Mouse (Mus musculus) hindbrain, postnatal 0 days (tissue): ENCODE results near the gene Gm7694. TPM values are rescaled to one million over a fixed set of nuclear protein-coding genes. Genes with fewer than 3 reads are reported as not detected.

Experiments
- ATAC-seq: fragments of 200-750 bp; cut with Nextera tagmentation; 2 replicates; pipeline ENCODE4 v1.8.0; 2017; ENCODE audit warnings: mild to moderate bottlenecking, moderate TSS enrichment, moderate library complexity
- DNase-seq: peaks from one replicate; pipeline ENCODE4 v3.0.0-alpha.2; 2015; ENCODE audit warnings: low spot score
- H3K27ac ChIP-seq: fragments of 300-500 bp; sonication (generic); 2 replicates; pipeline ENCODE4 v1.5.1; 2014; ENCODE audit warnings: mild to moderate bottlenecking
- H3K27me3 ChIP-seq: fragments of 300-500 bp; sonication (generic); 2 replicates; pipeline ENCODE4 v1.6.1; 2014; ENCODE audit warnings: low read length, mixed read lengths; ENCODE audit not compliant: insufficient read depth
- H3K36me3 ChIP-seq: fragments of 300-500 bp; sonication (generic); 2 replicates; pipeline ENCODE4 v1.6.1; 2014; ENCODE audit warnings: low read length, mixed read lengths; ENCODE audit not compliant: insufficient read depth
- H3K4me1 ChIP-seq: fragments of 300-500 bp; sonication (generic); 2 replicates; pipeline ENCODE4 v1.6.1; 2014; ENCODE audit warnings: antibody characterized with exemption, low read length, mixed read lengths; ENCODE audit not compliant: insufficient read depth
- H3K4me2 ChIP-seq: fragments of 300-500 bp; sonication (generic); 2 replicates; pipeline ENCODE4 v1.6.1; 2014; ENCODE audit warnings: low read depth, mild to moderate bottlenecking, low read length, moderate library complexity, mixed read lengths
- H3K4me3 ChIP-seq: fragments of 300-500 bp; sonication (generic); 2 replicates; pipeline ENCODE4 v1.5.1; 2014; ENCODE audit warnings: low read length
- H3K9ac ChIP-seq: fragments of 300-500 bp; sonication (generic); replicated peaks from 2 replicates; pipeline ENCODE4 v1.6.1; 2014; ENCODE audit warnings: mild to moderate bottlenecking, low read length, moderate library complexity, mixed read lengths
- H3K9me3 ChIP-seq: fragments of 300-500 bp; sonication (generic); 2 replicates; pipeline ENCODE4 v1.6.1; 2016; ENCODE audit warnings: low read length, mixed read lengths
- CTCF ChIP-seq: IDR thresholded peaks from 2 replicates; pipeline ENCODE4 v1.5.1; 2016; ENCODE audit warnings: antibody characterized with exemption, control low read depth, low read depth
- WGBS: fragments of 180-500 bp; shearing (Covaris S2); extraction: QIAGEN DNeasy Blood & Tissue Kit; methylation state at CpG from one replicate; pipeline ENCODE4 v1.1.7; 2014; 5-methylcytosine and 5-hydroxymethylcytosine counted together
- polyA plus RNA-seq: library from polyadenylated mRNA; unstranded; fragments of >200 nt; fragmentation: Nextera tagmentation; extraction: Ambion mirVana; gene quantifications from 2 replicates; pipeline ENCODE4 v1.2.1, GENCODE M21; 2015
- total RNA-seq: library from RNA; depleted of rRNA; stranded (reverse); fragments of >200 nt; gene quantifications from 2 replicates; pipeline ENCODE4 v1.2.3, GENCODE M21; 2014

Gene Gm7694
- total and polyA plus RNA-seq, 2 experiments from 2014 or later = 1.2 to 3.2 TPM

DNA sequence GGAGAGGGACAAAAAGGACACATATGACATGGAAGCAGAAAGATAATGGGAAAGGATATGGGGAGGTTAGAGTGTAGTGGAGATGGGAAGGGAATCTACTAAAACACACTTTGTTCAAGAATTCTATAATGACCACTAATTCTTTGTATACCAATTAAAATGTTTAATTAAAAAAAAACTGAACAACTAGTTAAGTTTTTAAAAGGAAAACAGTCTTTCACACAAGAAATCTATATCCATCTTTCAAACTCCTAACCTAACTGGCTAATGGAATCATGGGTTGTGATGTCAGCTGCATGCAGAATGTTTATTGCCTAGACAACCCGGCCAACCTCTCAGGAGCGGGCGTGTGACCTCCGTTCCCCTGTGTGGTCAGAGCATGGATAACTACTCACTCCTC lies 2.4 kb upstream of the Gm7694 start, which contains the start of gene Spata46:
Spata46 (plus strand) TSS at position 301 of the 400 bp plus-strand sequence.
- no peak within 1 kb of the TSS for H3K9ac ChIP-seq
- no peak within 1 kb of the TSS for H3K4me2 ChIP-seq
- no peaks in the 10 kb centered on the region for H3K36me3 ChIP-seq
- no peak within 1 kb of the TSS for H3K27ac ChIP-seq
- no peak for TF ChIP-seq CTCF
- DNase-seq (no peak), ATAC-seq (no peak)
- WGBS = 94% methylated on average over 4 of the region's 4 CpGs
- H3K9me3 ChIP-seq = no peaks in the 10 kb centered on the region
- H3K4me3 ChIP-seq = no peak within 1 kb of the TSS
- no peaks in the 10 kb centered on the region for H3K27me3 ChIP-seq
- no peaks in the 10 kb centered on the region for H3K4me1 ChIP-seq

DNA sequence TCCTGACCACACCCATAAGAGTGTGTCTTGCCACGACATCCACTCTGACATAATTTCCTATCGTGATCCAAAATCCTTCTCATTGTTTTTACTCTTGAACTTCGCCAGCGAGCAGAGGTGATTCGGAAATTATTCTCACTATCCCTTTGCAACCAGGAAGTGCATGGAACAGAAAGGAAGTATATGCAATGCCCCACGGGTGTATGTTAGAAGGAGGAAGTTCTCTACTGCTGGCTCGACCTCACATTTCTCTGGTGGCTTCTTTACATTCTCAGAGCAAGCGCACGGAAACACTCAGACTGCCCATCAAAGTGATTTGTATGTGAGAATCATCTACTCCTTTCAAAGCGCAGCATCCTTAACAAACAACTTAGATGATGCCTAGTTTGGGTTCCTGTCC lies 1.1 kb downstream of the Gm7694 start:
- Histone ChIP-seq H3K27me3 (no peaks in the 10 kb centered on the region), H3K4me1 (no peaks in the 10 kb centered on the region), H3K36me3 (no peaks in the 10 kb centered on the region), H3K4me3 (no peak overlapping the region), H3K4me2 (no peak overlapping the region), H3K9me3 (no peaks in the 10 kb centered on the region), H3K27ac (no peak overlapping the region), H3K9ac (no peak overlapping the region)
- no peak for DNase-seq
- WGBS = 93% methylated on average over 10 of the region's 10 CpGs
- ATAC-seq = no peak
- no peak for TF ChIP-seq CTCF

DNA sequence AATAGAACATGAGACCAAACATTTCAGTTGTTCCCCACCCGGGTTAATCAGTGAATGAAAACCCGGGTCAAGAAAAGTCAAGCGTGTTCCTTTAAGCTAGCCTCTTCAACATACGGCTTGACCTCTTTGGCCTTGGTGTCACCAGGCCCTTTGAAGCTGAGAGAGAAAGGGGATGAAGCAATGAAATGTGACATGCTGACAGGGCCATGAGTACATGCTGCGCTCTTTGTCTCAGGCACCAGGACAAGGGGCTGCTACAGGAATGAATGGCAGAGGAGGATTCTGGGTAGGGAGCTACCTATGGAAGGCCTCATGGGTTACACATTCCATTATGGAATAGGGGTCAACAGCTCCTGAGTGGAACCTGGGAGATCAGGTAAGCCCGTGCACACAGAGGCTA lies 3.0 kb downstream of the Gm7694 start:
- TF ChIP-seq CTCF = no peak
- Histone ChIP-seq H3K9me3 (no peaks in the 10 kb centered on the region), H3K9ac (no peak overlapping the region), H3K27ac (no peak overlapping the region), H3K4me3 (no peak overlapping the region), H3K36me3 (no peaks in the 10 kb centered on the region), H3K4me2 (no peak overlapping the region), H3K4me1 (no peaks in the 10 kb centered on the region), H3K27me3 (no peaks in the 10 kb centered on the region)
- WGBS = 48% methylated on average over 6 of the region's 6 CpGs
- no peak for DNase-seq
- no peak for ATAC-seq

GRCm38 (mm10) chr1:170302456-170302855 lies 3.7 kb downstream of the Gm7694 start:
- WGBS = 77% methylated on average over 6 of the region's 6 CpGs
- H3K36me3 ChIP-seq = no peaks in the 10 kb centered on the region
- no peaks in the 10 kb centered on the region for H3K27me3 ChIP-seq
- ATAC-seq (no peak), DNase-seq (no peak)
- no peak overlapping the region for H3K27ac ChIP-seq
- no peak overlapping the region for H3K4me3 ChIP-seq
- no peaks in the 10 kb centered on the region for H3K4me1 ChIP-seq
- no peaks in the 10 kb centered on the region for H3K9me3 ChIP-seq
- no peak overlapping the region for H3K4me2 ChIP-seq
- H3K9ac ChIP-seq = no peak overlapping the region
- no peak for TF ChIP-seq CTCF

GRCm38 (mm10) chr1:170301686-170302085 lies 4.4 kb downstream of the Gm7694 start:
- no peak overlapping the region for H3K4me3 ChIP-seq
- H3K4me2 ChIP-seq = no peak overlapping the region
- H3K9ac ChIP-seq = no peak overlapping the region
- DNase-seq (no peak), ATAC-seq (no peak)
- H3K27ac ChIP-seq = no peak overlapping the region
- H3K27me3 ChIP-seq = no peaks in the 10 kb centered on the region
- no peaks in the 10 kb centered on the region for H3K9me3 ChIP-seq
- WGBS = 92% methylated on average over 9 of the region's 9 CpGs
- H3K4me1 ChIP-seq = no peaks in the 10 kb centered on the region
- no peaks in the 10 kb centered on the region for H3K36me3 ChIP-seq
- no peak for TF ChIP-seq CTCF

DNA sequence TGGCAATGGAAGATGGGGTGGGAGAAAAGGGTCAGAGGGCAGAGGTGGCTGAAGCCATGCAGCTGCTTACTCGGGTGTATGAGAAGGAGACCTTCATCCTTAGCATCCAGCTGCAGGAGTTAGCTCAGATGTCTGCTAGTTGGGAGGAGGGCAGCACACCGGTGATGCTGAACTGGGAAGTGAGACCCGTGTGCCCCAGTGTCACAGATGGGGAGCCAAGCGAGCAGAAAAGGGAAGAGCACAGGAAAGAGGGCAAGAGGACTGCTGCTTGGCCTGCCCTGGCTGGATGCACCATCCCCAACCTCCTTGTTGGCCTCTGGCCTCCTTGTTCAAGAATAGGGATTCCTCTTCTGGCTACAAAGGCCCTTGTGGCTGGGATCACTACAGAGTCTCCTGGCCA lies 6.6 kb downstream of the Gm7694 start:
- Histone ChIP-seq H3K9ac (no peak overlapping the region), H3K4me3 (no peak overlapping the region), H3K9me3 (no peaks in the 10 kb centered on the region), H3K4me2 (no peak overlapping the region), H3K27ac (no peak overlapping the region), H3K36me3 (no peaks in the 10 kb centered on the region), H3K4me1 (no peaks in the 10 kb centered on the region), H3K27me3 (no peaks in the 10 kb centered on the region)
- 82% methylated on average over 4 of the region's 4 CpGs for whole genome bisulfite sequencing
- ATAC-seq (no peak), DNase-seq (no peak)
- TF ChIP-seq CTCF = no peak

- no peak for TF ChIP-seq CTCF
- ATAC-seq (no peak), DNase-seq (no peak)
- H3K36me3 ChIP-seq = no peaks in the 10 kb centered on the region
- H3K4me2 ChIP-seq = no peak overlapping the region
- no peaks in the 10 kb centered on the region for H3K9me3 ChIP-seq
- H3K9ac ChIP-seq = no peak overlapping the region
- H3K27ac ChIP-seq = no peak overlapping the region
- H3K4me1 ChIP-seq = no peaks in the 10 kb centered on the region
- no peaks in the 10 kb centered on the region for H3K27me3 ChIP-seq
- whole genome bisulfite sequencing = 56% methylated on average over 15 of the region's 15 CpGs
- H3K4me3 ChIP-seq = no peak overlapping the region
Observed at GRCm38 (mm10) chr1:170294786-170295570, 11.2 kb downstream of the Gm7694 start.
